Mouse (Mus musculus) testis, adult 2 months (tissue): ENCODE data around the gene Man1a2.

Experiments
- CTCF ChIP-seq: fragments of 200-500 bp; IDR thresholded peaks from 2 replicates; pipeline ENCODE4 v1.5.1; 2012; ENCODE audit warnings: low read depth, mild to moderate bottlenecking, inconsistent platforms, low read length, moderate library complexity; ENCODE audit not compliant: control insufficient read depth, insufficient read depth, insufficient replicate concordance
- POLR2A ChIP-seq: fragments of 200-500 bp; IDR thresholded peaks from 2 replicates; pipeline ENCODE4 v1.6.1; 2012; ENCODE audit warnings: low read depth, mild to moderate bottlenecking, inconsistent platforms, low read length, moderate library complexity; ENCODE audit not compliant: control insufficient read depth

DNA sequence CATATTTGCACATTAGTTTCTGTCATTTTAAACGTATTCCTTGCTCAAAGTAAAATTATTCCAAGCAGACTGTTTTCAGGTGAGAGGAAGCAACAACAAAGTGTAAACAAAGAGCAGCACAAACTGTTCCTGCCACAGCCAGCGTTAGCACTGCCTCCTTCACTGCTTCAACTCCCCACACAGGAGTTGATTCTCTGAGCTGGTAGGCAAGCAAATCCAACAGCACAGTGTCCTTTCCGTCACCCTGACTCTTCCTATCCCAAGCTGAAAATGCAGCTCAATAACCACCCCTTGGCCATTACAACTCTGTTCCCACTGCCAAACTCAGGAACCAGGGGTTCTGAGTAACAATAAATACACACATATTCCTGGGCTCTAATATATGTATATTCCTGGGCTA, 2.5 kb downstream of the Man1a2 start:
- TF ChIP-seq POLR2A = no peak
- no peak for TF ChIP-seq CTCF
